Mouse (Mus musculus): ENCODE results near the gene Il1f9. TPM values are rescaled to one million over a fixed set of nuclear protein-coding genes. Genes with fewer than 3 reads are reported as not detected.
"Not testable (repeated sequence)": the region's sequence is repeated elsewhere in the genome, so short reads cannot be mapped to it uniquely, and the experiment has no call there.

Il1f9 gene
- polyA plus RNA-seq (2014; fragmentation: Nextera tagmentation; extraction: Ambion mirVana) = not detected in 2 replicates

DNA sequence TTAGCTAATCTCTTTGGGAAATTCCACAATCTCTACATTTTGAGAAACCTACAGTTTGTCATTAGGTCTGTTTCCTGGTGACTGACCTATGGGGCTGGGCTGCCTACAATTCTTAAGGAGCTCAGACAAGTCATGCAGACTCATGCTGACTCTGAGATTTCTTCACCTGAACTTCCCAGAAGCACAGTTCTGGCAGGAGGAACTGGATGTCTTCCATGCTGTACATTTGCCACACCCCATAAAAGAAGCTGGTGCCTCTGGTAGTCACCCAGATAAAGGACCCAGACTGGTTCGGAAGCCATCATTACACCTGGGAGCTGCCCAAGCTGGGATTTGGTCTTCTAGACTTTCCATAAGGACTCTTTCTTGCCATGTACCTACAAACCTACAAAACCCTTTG, at the start of gene Il1f9:
Gene Il1f9, plus strand, starts transcription at position 301 of the 400 bp plus-strand sequence.
- no peak within 1 kb of the TSS for H3K4me3 ChIP-seq (ENCODE audit: low read depth, low read length)
- no peak within 1 kb of the TSS for H3K27ac ChIP-seq (replicated peaks; ENCODE audit: low read depth, low read length)
- H3K4me2 ChIP-seq (ENCODE audit: low read depth, severe bottlenecking) = no peak within 1 kb of the TSS
- no peak for ATAC-seq (ENCODE audit: insufficient number of reproducible peaks, low FRiP score, low TSS enrichment, low read depth)
- no peaks in the 10 kb centered on the region for H3K4me1 ChIP-seq (ENCODE audit: control insufficient read depth, insufficient read depth, low read length)
- 89% methylated on average over 1 of the region's 1 CpGs for WGBS
- no peak within 1 kb of the TSS for H3K9ac ChIP-seq (ENCODE audit: low read length)
- H3K36me3 ChIP-seq (ENCODE audit: control insufficient read depth, insufficient read depth, low read length) = no peaks in the 10 kb centered on the region
- no peaks in the 10 kb centered on the region for H3K9me3 ChIP-seq (ENCODE audit: control insufficient read depth, low read length)
- H3K27me3 ChIP-seq (ENCODE audit: control insufficient read depth, insufficient read depth, low read length) = no peaks in the 10 kb centered on the region
- no peak for DNase-seq (ENCODE audit: low spot score)

DNA sequence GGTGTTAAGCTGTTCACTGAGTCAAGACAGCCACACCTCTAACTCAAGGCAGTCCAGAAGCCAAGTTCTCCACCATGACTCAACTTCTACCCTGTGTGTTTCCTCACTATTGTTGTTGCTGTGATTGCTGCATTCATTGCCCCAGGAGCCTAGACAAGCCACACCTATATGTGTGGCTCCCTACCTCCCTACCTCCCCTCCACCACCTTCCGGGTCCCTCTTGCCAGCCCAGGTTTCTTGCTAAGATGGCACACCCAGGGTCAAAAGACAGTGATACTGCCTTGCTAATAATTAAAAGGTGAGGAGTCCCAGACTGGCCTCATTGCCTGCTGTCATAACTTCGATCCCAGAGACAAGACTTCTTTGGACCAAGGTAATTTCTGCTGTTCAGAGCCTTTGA, 33.4 kb upstream of the Il1f9 start, which contains the start of gene Il1f8:
Gene Il1f8, plus strand, starts transcription at position 301 of the 400 bp plus-strand sequence.
- 85% methylated on average over 2 of the region's 2 CpGs for WGBS

DNA sequence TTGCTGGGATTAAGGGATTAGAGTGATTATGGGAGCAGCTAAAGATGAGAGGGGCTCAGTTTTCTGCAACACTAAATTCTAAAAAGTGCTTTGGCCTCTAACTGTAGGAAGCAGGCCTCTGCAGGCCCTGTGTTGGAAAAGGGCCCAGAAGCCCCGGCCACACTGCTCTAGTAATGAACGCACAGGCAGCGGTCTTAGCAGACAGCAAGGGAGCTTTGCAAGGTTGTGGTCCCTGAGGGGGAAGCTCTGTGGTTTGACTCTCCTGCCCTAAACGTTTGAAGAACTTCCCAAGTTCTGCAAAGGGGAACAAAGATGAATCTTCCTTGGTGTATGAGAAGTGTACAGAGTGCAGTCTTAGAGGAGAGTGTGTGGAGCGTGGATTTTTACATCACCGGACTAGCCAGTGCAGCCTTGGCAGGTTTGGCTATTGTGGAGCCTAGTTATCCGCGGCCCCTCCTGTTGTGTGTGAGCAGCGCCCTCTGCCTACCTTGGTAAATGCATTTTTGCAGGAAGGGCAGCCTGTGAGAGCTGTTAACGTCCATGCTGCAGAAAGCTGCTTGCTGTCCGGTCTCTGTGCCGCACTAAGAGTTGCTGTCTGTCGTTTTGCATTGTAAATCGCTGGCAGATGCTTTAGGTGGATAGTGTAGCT, 4.5 kb upstream of the Il1f9 start:
- not testable (repeated sequence) for H3K9me3 ChIP-seq (ENCODE audit: control insufficient read depth, low read length); H3K4me3 ChIP-seq (ENCODE audit: low read depth, low read length); H3K9ac ChIP-seq (ENCODE audit: low read length); H3K36me3 ChIP-seq (ENCODE audit: control insufficient read depth, insufficient read depth, low read length); H3K4me2 ChIP-seq (ENCODE audit: low read depth, severe bottlenecking); H3K27ac ChIP-seq (replicated peaks; ENCODE audit: low read depth, low read length); H3K27me3 ChIP-seq (ENCODE audit: control insufficient read depth, insufficient read depth, low read length); H3K4me1 ChIP-seq (ENCODE audit: control insufficient read depth, insufficient read depth, low read length)
- WGBS = 18% methylated on average over 14 of the region's 14 CpGs
- DNase-seq (ENCODE audit: low spot score) (peak; percentile 68), ATAC-seq (ENCODE audit: insufficient number of reproducible peaks, low FRiP score, low TSS enrichment, low read depth) (peak; percentile 50; the same call in 1 of the 2 replicates)

More for the DNA sequence above, 33.4 kb upstream of the Il1f9 start, which contains the start of gene Il1f8:
- no peak within 1 kb of the TSS for H3K4me3 ChIP-seq (ENCODE audit: low read depth, low read length)
- no peaks in the 10 kb centered on the region for H3K4me1 ChIP-seq (ENCODE audit: control insufficient read depth, insufficient read depth, low read length)
- H3K27ac ChIP-seq (replicated peaks; ENCODE audit: low read depth, low read length) = no peak within 1 kb of the TSS
- DNase-seq (ENCODE audit: low spot score) (no peak), ATAC-seq (ENCODE audit: insufficient number of reproducible peaks, low FRiP score, low TSS enrichment, low read depth) (no peak)
- H3K27me3 ChIP-seq (ENCODE audit: control insufficient read depth, insufficient read depth, low read length) = no peaks in the 10 kb centered on the region
- H3K9ac ChIP-seq (ENCODE audit: low read length) = no peak within 1 kb of the TSS
- H3K36me3 ChIP-seq (ENCODE audit: control insufficient read depth, insufficient read depth, low read length) = no peaks in the 10 kb centered on the region
- H3K9me3 ChIP-seq (ENCODE audit: control insufficient read depth, low read length) = no peaks in the 10 kb centered on the region
- no peak within 1 kb of the TSS for H3K4me2 ChIP-seq (ENCODE audit: low read depth, severe bottlenecking)

DNA sequence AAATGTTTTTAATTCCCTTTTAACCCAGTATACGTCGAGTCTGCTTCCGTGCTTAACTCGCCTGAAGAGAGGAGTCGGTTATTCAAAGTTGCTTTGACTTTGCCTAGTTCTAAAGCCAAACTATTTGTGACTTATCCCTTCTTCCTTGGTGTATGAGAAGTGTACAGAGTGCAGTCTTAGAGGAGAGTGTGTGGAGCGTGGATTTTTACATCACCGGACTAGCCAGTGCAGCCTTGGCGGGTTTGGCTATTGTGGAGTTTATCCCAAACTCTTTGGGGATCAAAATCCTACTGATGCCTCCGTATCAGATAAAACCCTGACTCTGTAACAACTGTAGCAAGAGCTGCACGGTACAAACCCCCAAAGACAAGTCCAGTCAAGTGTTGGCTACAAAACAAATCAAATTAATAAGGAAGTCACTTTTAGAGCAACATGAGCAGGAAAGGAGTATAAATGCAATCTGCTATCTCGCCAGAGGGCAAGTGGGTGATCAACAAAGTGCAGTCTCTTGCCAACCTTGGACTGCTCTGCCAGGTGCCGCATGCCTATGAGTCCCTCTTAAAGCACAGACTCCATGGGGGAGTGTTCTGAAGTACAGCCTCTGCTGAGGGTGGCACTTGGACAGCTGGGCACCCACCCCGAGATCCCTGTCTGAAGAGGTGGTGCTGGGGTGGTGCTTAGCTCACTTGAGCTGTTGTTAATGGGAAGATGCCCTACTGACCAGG, 3.7 kb upstream of the Il1f9 start:
- not testable (repeated sequence) for ATAC-seq (ENCODE audit: insufficient number of reproducible peaks, low FRiP score, low TSS enrichment, low read depth); H3K27ac ChIP-seq (replicated peaks; ENCODE audit: low read depth, low read length); H3K4me1 ChIP-seq (ENCODE audit: control insufficient read depth, insufficient read depth, low read length); H3K4me3 ChIP-seq (ENCODE audit: low read depth, low read length); H3K4me2 ChIP-seq (ENCODE audit: low read depth, severe bottlenecking); H3K36me3 ChIP-seq (ENCODE audit: control insufficient read depth, insufficient read depth, low read length); H3K27me3 ChIP-seq (ENCODE audit: control insufficient read depth, insufficient read depth, low read length); H3K9me3 ChIP-seq (ENCODE audit: control insufficient read depth, low read length); H3K9ac ChIP-seq (ENCODE audit: low read length)
- peak; percentile 20 for DNase-seq (ENCODE audit: low spot score)
- 63% methylated on average over 13 of the region's 13 CpGs for WGBS

DNA sequence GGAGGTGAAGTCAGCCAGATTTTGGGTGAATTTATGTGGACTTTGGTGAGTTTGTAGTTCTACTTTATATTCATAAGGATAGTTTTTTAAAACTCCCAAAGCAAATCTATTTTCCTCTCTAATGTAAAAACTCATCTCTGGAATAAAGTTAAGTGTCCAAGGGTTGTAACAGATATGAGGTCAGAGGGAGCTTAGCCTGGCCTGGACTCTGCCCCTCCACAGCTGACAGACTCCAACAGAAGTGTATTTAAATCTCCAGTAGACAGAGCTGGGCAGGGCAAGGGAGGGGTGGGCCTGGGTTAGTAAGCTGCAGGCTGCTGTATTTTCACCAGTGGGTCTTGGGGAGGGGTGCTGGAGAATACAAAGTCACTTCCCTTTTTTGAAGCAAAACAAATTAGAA, 2.2 kb upstream of the Il1f9 start:
- not testable (repeated sequence) for H3K9me3 ChIP-seq (ENCODE audit: control insufficient read depth, low read length); ATAC-seq (ENCODE audit: insufficient number of reproducible peaks, low FRiP score, low TSS enrichment, low read depth); H3K4me2 ChIP-seq (ENCODE audit: low read depth, severe bottlenecking); H3K27ac ChIP-seq (replicated peaks; ENCODE audit: low read depth, low read length); H3K36me3 ChIP-seq (ENCODE audit: control insufficient read depth, insufficient read depth, low read length); H3K4me1 ChIP-seq (ENCODE audit: control insufficient read depth, insufficient read depth, low read length); DNase-seq (ENCODE audit: low spot score); H3K4me3 ChIP-seq (ENCODE audit: low read depth, low read length); H3K27me3 ChIP-seq (ENCODE audit: control insufficient read depth, insufficient read depth, low read length); H3K9ac ChIP-seq (ENCODE audit: low read length)

DNA sequence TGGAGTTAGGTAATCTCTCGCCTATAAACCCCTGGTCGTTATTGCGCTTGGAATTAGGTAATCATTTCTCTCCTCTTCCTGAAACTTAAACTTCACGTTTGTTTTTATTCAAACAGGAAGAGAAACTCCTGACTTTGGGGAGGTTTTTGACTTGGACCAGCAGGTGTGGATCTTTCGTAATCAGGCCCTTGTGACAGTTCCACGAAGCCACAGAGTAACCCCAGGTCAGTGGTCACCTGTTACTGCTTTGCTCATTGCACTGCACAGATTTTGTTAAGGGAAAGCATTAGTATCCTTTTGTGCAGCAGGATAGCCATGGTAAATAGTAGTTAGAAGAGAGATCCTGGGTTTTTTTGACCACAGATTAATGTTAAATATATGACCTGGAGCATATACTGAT, 1.3 kb downstream of the Il1f9 start:
- no peaks in the 10 kb centered on the region for H3K4me1 ChIP-seq (ENCODE audit: control insufficient read depth, insufficient read depth, low read length)
- ATAC-seq (ENCODE audit: insufficient number of reproducible peaks, low FRiP score, low TSS enrichment, low read depth) = no peak
- DNase-seq (ENCODE audit: low spot score) = no peak
- no peaks in the 10 kb centered on the region for H3K27me3 ChIP-seq (ENCODE audit: control insufficient read depth, insufficient read depth, low read length)
- no peak overlapping the region for H3K9ac ChIP-seq (ENCODE audit: low read length)
- no peak overlapping the region for H3K4me3 ChIP-seq (ENCODE audit: low read depth, low read length)
- no peaks in the 10 kb centered on the region for H3K9me3 ChIP-seq (ENCODE audit: control insufficient read depth, low read length)
- no peak overlapping the region for H3K27ac ChIP-seq (replicated peaks; ENCODE audit: low read depth, low read length)
- no peak overlapping the region for H3K4me2 ChIP-seq (ENCODE audit: low read depth, severe bottlenecking)
- WGBS = 73% methylated on average over 6 of the region's 6 CpGs
- H3K36me3 ChIP-seq (ENCODE audit: control insufficient read depth, insufficient read depth, low read length) = no peaks in the 10 kb centered on the region

DNA sequence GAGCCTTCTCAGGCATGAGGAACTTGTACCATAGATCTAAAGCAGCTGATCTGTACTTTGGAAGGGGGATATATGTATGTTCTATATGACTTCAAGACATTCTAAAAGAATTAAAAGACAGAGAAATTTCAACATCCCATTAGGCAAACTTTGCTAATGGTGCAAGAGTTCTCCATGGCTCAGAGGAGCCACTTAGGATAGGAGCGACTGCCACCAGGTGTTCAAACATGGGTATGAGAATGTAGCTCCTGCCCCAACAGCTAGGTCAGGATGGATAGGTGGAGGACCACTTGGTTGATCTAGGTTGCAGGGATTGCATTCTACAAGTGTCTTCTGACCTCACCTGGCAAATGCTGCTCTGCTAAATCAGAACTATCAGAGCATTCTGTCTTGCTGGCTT, 1.9 kb downstream of the Il1f9 start:
- DNase-seq (ENCODE audit: low spot score) = no peak
- Histone ChIP-seq H3K4me2 (ENCODE audit: low read depth, severe bottlenecking) (no peak overlapping the region), H3K4me1 (ENCODE audit: control insufficient read depth, insufficient read depth, low read length) (no peaks in the 10 kb centered on the region), H3K4me3 (ENCODE audit: low read depth, low read length) (no peak overlapping the region), H3K9me3 (ENCODE audit: control insufficient read depth, low read length) (no peaks in the 10 kb centered on the region), H3K36me3 (ENCODE audit: control insufficient read depth, insufficient read depth, low read length) (no peaks in the 10 kb centered on the region), H3K27ac (replicated peaks; ENCODE audit: low read depth, low read length) (no peak overlapping the region), H3K9ac (ENCODE audit: low read length) (no peak overlapping the region), H3K27me3 (ENCODE audit: control insufficient read depth, insufficient read depth, low read length) (no peaks in the 10 kb centered on the region)
- 55% methylated on average over 1 of the region's 1 CpGs for WGBS
- no peak for ATAC-seq (ENCODE audit: insufficient number of reproducible peaks, low FRiP score, low TSS enrichment, low read depth)

DNA sequence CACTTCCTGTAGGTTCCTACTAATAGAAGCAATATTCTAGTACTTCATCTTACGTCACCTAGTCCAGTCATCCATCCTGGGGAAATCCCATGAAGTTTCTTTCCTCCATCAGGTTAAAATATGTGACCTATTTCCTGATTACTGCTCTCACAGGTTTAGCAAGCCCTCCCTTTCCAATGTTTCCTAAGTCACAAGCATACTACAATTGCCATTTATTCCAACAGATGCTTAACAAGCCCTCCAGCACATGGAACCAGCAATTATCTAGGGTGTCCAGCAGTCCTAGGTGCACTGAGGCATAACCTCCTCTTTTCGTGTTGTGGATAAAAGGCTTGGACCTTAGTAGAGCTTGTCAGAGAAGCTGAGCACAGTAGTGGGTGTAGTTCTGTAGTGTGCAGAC, 28.8 kb downstream of the Il1f9 start, which contains the start of gene Il1f6:
Gene Il1f6, plus strand, starts transcription at position 301 of the 400 bp plus-strand sequence.
- Histone ChIP-seq H3K4me2 (ENCODE audit: low read depth, severe bottlenecking) (no peak within 1 kb of the TSS), H3K4me1 (ENCODE audit: control insufficient read depth, insufficient read depth, low read length) (no peaks in the 10 kb centered on the region), H3K36me3 (ENCODE audit: control insufficient read depth, insufficient read depth, low read length) (no peaks in the 10 kb centered on the region), H3K4me3 (ENCODE audit: low read depth, low read length) (no peak within 1 kb of the TSS), H3K27ac (replicated peaks; ENCODE audit: low read depth, low read length) (no peak within 1 kb of the TSS), H3K9ac (ENCODE audit: low read length) (no peak within 1 kb of the TSS), H3K9me3 (ENCODE audit: control insufficient read depth, low read length) (no peaks in the 10 kb centered on the region), H3K27me3 (ENCODE audit: control insufficient read depth, insufficient read depth, low read length) (no peaks in the 10 kb centered on the region)
- 83% methylated on average over 2 of the region's 2 CpGs for WGBS
- DNase-seq (ENCODE audit: low spot score) = no peak
- no peak for ATAC-seq (ENCODE audit: insufficient number of reproducible peaks, low FRiP score, low TSS enrichment, low read depth)

Measured in limb, embryonic 11.5 days (tissue).